Mouse (Mus musculus): ENCODE data around the gene Kcnj10.
A peak's percentile ranks its signal among the peaks of the same experiment; 100 is the strongest.

The Kcnj10 gene

GRCm38 (mm10) chr1:172376758-172377458 lies 35.9 kb downstream of the Kcnj10 start:
- DNase-seq (ENCODE audit: low read depth, low spot score), result peak; percentile 60

- no peak for DNase-seq (ENCODE audit: low read depth, low spot score)
Measured at GRCm38 (mm10) chr1:172380066-172380465, 39.1 kb downstream of the Kcnj10 start.

- DNase-seq (ENCODE audit: low read depth, low spot score), result no peak
Measured at GRCm38 (mm10) chr1:172382090-172382489, 41.1 kb downstream of the Kcnj10 start.

GRCm38 (mm10) chr1:172387246-172387645 lies 46.2 kb downstream of the Kcnj10 start:
- DNase-seq (ENCODE audit: low read depth, low spot score), result no peak

- peak; percentile 53 for DNase-seq (ENCODE audit: low read depth, low spot score)
Measured at GRCm38 (mm10) chr1:172390769-172391168, 49.8 kb downstream of the Kcnj10 start.

- DNase-seq (ENCODE audit: low read depth, low spot score), result no peak
Measured at GRCm38 (mm10) chr1:172391807-172392581, 51.0 kb downstream of the Kcnj10 start.

- DNase-seq (ENCODE audit: low read depth, low spot score), result no peak
Measured at GRCm38 (mm10) chr1:172392643-172393170, 51.7 kb downstream of the Kcnj10 start.

GRCm38 (mm10) chr1:172393739-172394138 lies 52.7 kb downstream of the Kcnj10 start:
- DNase-seq (ENCODE audit: low read depth, low spot score), result no peak

- no peak for DNase-seq (ENCODE audit: low read depth, low spot score)
Measured at GRCm38 (mm10) chr1:172396996-172397752, 56.2 kb downstream of the Kcnj10 start.

GRCm38 (mm10) chr1:172406077-172406706 lies 65.2 kb downstream of the Kcnj10 start:
- DNase-seq (ENCODE audit: low read depth, low spot score), result no peak

GRCm38 (mm10) chr1:172408996-172409395 lies 68.0 kb downstream of the Kcnj10 start:
- DNase-seq (ENCODE audit: low read depth, low spot score), result peak; percentile 49

GRCm38 (mm10) chr1:172409431-172409830 lies 68.4 kb downstream of the Kcnj10 start:
- DNase-seq (ENCODE audit: low read depth, low spot score), result no peak

- DNase-seq (ENCODE audit: low read depth, low spot score), result peak; percentile 59
Measured at GRCm38 (mm10) chr1:172410806-172411205, 69.8 kb downstream of the Kcnj10 start.

GRCm38 (mm10) chr1:172412204-172412603 lies 71.2 kb downstream of the Kcnj10 start:
- DNase-seq (ENCODE audit: low read depth, low spot score), result peak; percentile 39

GRCm38 (mm10) chr1:172413491-172414230 lies 72.7 kb downstream of the Kcnj10 start:
- DNase-seq (ENCODE audit: low read depth, low spot score), result no peak

GRCm38 (mm10) chr1:172414231-172414585 lies 73.2 kb downstream of the Kcnj10 start:
- no peak for DNase-seq (ENCODE audit: low read depth, low spot score)

GRCm38 (mm10) chr1:172415061-172415460 lies 74.1 kb downstream of the Kcnj10 start:
- no peak for DNase-seq (ENCODE audit: low read depth, low spot score)

GRCm38 (mm10) chr1:172418173-172418572 lies 77.2 kb downstream of the Kcnj10 start:
- DNase-seq (ENCODE audit: low read depth, low spot score), result no peak

- no peak for DNase-seq (ENCODE audit: low read depth, low spot score)
Measured at GRCm38 (mm10) chr1:172418642-172419041, 77.6 kb downstream of the Kcnj10 start.

GRCm38 (mm10) chr1:172420181-172420580 lies 79.2 kb downstream of the Kcnj10 start:
- DNase-seq (ENCODE audit: low read depth, low spot score), result no peak

GRCm38 (mm10) chr1:172423393-172423792 lies 82.4 kb downstream of the Kcnj10 start:
- DNase-seq (ENCODE audit: low read depth, low spot score), result no peak

Data from A20 (cell line).